Mouse (Mus musculus): ENCODE results near the gene Hs6st3. TPM values are rescaled to one million over a fixed set of nuclear protein-coding genes. Genes with fewer than 3 reads are reported as not detected.

The Hs6st3 gene
- 1.2 TPM in 2 replicates for polyA plus RNA-seq (2011; ENCODE audit: insufficient read depth, insufficient read length, low read depth, missing spikeins)

GRCm38 (mm10) chr14:119137906-119138785, at the start of gene Hs6st3:
Gene Hs6st3, plus strand, starts transcription at chr14:119138341.
- no peaks in the 10 kb centered on the region for H3K9me3 ChIP-seq (replicated peaks; ENCODE audit: control insufficient read depth, insufficient read depth, low read length, poor library complexity, severe bottlenecking)
- no peaks in the 10 kb centered on the region for H3K4me1 ChIP-seq (ENCODE audit: control insufficient read depth, insufficient read depth, low read length)
- H3K9ac ChIP-seq (ENCODE audit: low read depth, poor library complexity, severe bottlenecking): peak within 1 kb of the TSS; percentile 94
- H3K36me3 ChIP-seq (ENCODE audit: control insufficient read depth, insufficient read depth, low read length, poor library complexity, severe bottlenecking): no peaks in the 10 kb centered on the region
- no peak for TF ChIP-seq EP300 (IDR thresholded peaks at IDR 0.05; ENCODE audit: insufficient read depth, low read depth, low read length)
- TF ChIP-seq CTCF (IDR thresholded peaks at IDR 0.05; ENCODE audit: low read depth, low read length): no peak
- no peak for TF ChIP-seq POLR2A (IDR thresholded peaks at IDR 0.05; ENCODE audit: insufficient read depth, low read length)
- H3K4me3 ChIP-seq (ENCODE audit: low read depth, low read length): peak within 1 kb of the TSS; percentile 80
- peaks cover 21% of the 10 kb centered on the region for H3K27me3 ChIP-seq (ENCODE audit: control insufficient read depth, insufficient read depth, low read length, poor library complexity, severe bottlenecking)
- no peak within 1 kb of the TSS for H3K27ac ChIP-seq (ENCODE audit: insufficient read depth, low read length)

GRCm38 (mm10) chr14:119098851-119099569, 39.1 kb upstream of the Hs6st3 start, which contains the start of gene Uggt2:
Gene Uggt2, minus strand, starts transcription at chr14:119099430.
- H3K27ac ChIP-seq (ENCODE audit: insufficient read depth, low read length): no peak within 1 kb of the TSS
- peak within 1 kb of the TSS; percentile 73 for H3K9ac ChIP-seq (ENCODE audit: low read depth, poor library complexity, severe bottlenecking)
- H3K36me3 ChIP-seq (ENCODE audit: control insufficient read depth, insufficient read depth, low read length, poor library complexity, severe bottlenecking): no peaks in the 10 kb centered on the region
- peaks cover 2% of the 10 kb centered on the region for H3K4me1 ChIP-seq (ENCODE audit: control insufficient read depth, insufficient read depth, low read length)
- TF ChIP-seq POLR2A (IDR thresholded peaks at IDR 0.05; ENCODE audit: insufficient read depth, low read length) (no peak), CTCF (IDR thresholded peaks at IDR 0.05; ENCODE audit: low read depth, low read length) (peak; percentile 50), EP300 (IDR thresholded peaks at IDR 0.05; ENCODE audit: insufficient read depth, low read depth, low read length) (peak; percentile 26; the same call in 1 of the 2 replicates)
- no peaks in the 10 kb centered on the region for H3K27me3 ChIP-seq (ENCODE audit: control insufficient read depth, insufficient read depth, low read length, poor library complexity, severe bottlenecking)
- no peaks in the 10 kb centered on the region for H3K9me3 ChIP-seq (replicated peaks; ENCODE audit: control insufficient read depth, insufficient read depth, low read length, poor library complexity, severe bottlenecking)
- H3K4me3 ChIP-seq (ENCODE audit: low read depth, low read length): peak within 1 kb of the TSS; percentile 90

GRCm38 (mm10) chr14:119099570-119099891, 38.6 kb upstream of the Hs6st3 start:
- H3K9ac ChIP-seq (ENCODE audit: low read depth, poor library complexity, severe bottlenecking): peak overlapping the region; percentile 73
- H3K4me3 ChIP-seq (ENCODE audit: low read depth, low read length): peak overlapping the region; percentile 90
- H3K36me3 ChIP-seq (ENCODE audit: control insufficient read depth, insufficient read depth, low read length, poor library complexity, severe bottlenecking): no peaks in the 10 kb centered on the region
- no peak overlapping the region for H3K27ac ChIP-seq (ENCODE audit: insufficient read depth, low read length)
- H3K4me1 ChIP-seq (ENCODE audit: control insufficient read depth, insufficient read depth, low read length): peaks cover 2% of the 10 kb centered on the region
- H3K9me3 ChIP-seq (replicated peaks; ENCODE audit: control insufficient read depth, insufficient read depth, low read length, poor library complexity, severe bottlenecking): no peaks in the 10 kb centered on the region
- no peaks in the 10 kb centered on the region for H3K27me3 ChIP-seq (ENCODE audit: control insufficient read depth, insufficient read depth, low read length, poor library complexity, severe bottlenecking)
- TF ChIP-seq CTCF (IDR thresholded peaks at IDR 0.05; ENCODE audit: low read depth, low read length): no peak
- TF ChIP-seq POLR2A (IDR thresholded peaks at IDR 0.05; ENCODE audit: insufficient read depth, low read length): no peak
- TF ChIP-seq EP300 (IDR thresholded peaks at IDR 0.05; ENCODE audit: insufficient read depth, low read depth, low read length): no peak

GRCm38 (mm10) chr14:119107591-119107990, 30.6 kb upstream of the Hs6st3 start:
- TF ChIP-seq EP300 (IDR thresholded peaks at IDR 0.05; ENCODE audit: insufficient read depth, low read depth, low read length) (no peak), CTCF (IDR thresholded peaks at IDR 0.05; ENCODE audit: low read depth, low read length) (no peak), POLR2A (IDR thresholded peaks at IDR 0.05; ENCODE audit: insufficient read depth, low read length) (no peak)
- Histone ChIP-seq H3K4me1 (ENCODE audit: control insufficient read depth, insufficient read depth, low read length) (peaks cover 3% of the 10 kb centered on the region), H3K4me3 (ENCODE audit: low read depth, low read length) (no peak overlapping the region), H3K27me3 (ENCODE audit: control insufficient read depth, insufficient read depth, low read length, poor library complexity, severe bottlenecking) (no peaks in the 10 kb centered on the region), H3K36me3 (ENCODE audit: control insufficient read depth, insufficient read depth, low read length, poor library complexity, severe bottlenecking) (no peaks in the 10 kb centered on the region), H3K9me3 (replicated peaks; ENCODE audit: control insufficient read depth, insufficient read depth, low read length, poor library complexity, severe bottlenecking) (no peaks in the 10 kb centered on the region), H3K27ac (ENCODE audit: insufficient read depth, low read length) (no peak overlapping the region), H3K9ac (ENCODE audit: low read depth, poor library complexity, severe bottlenecking) (no peak overlapping the region)

- H3K4me1 ChIP-seq (ENCODE audit: control insufficient read depth, insufficient read depth, low read length): peaks cover 3% of the 10 kb centered on the region
- no peak overlapping the region for H3K4me3 ChIP-seq (ENCODE audit: low read depth, low read length)
- no peaks in the 10 kb centered on the region for H3K9me3 ChIP-seq (replicated peaks; ENCODE audit: control insufficient read depth, insufficient read depth, low read length, poor library complexity, severe bottlenecking)
- no peak overlapping the region for H3K9ac ChIP-seq (ENCODE audit: low read depth, poor library complexity, severe bottlenecking)
- H3K27ac ChIP-seq (ENCODE audit: insufficient read depth, low read length): no peak overlapping the region
- H3K36me3 ChIP-seq (ENCODE audit: control insufficient read depth, insufficient read depth, low read length, poor library complexity, severe bottlenecking): no peaks in the 10 kb centered on the region
- H3K27me3 ChIP-seq (ENCODE audit: control insufficient read depth, insufficient read depth, low read length, poor library complexity, severe bottlenecking): no peaks in the 10 kb centered on the region
- no peak for TF ChIP-seq POLR2A (IDR thresholded peaks at IDR 0.05; ENCODE audit: insufficient read depth, low read length)
- no peak for TF ChIP-seq EP300 (IDR thresholded peaks at IDR 0.05; ENCODE audit: insufficient read depth, low read depth, low read length)
- TF ChIP-seq CTCF (IDR thresholded peaks at IDR 0.05; ENCODE audit: low read depth, low read length): no peak
Measured at GRCm38 (mm10) chr14:119108776-119109301, 29.3 kb upstream of the Hs6st3 start.

Measured in ES-Bruce4 (cell line).